Mouse (Mus musculus): ENCODE results near the gene Dnajc13. TPM values are rescaled to one million over a fixed set of nuclear protein-coding genes. Genes with fewer than 3 reads are reported as not detected.

Gene Dnajc13
- polyA plus RNA-seq (2015; fragmentation: Nextera tagmentation; extraction: Ambion mirVana), result 17.9 and 22.8 TPM in 2 replicates

GRCm38 (mm10) chr9:104262823-104263352, at the start of gene Dnajc13:
Dnajc13 (minus strand) TSS chr9:104262930.
- WGBS, result under 1% methylated on average over 50 of the region's 60 CpGs
- Histone ChIP-seq H3K27me3 (replicated peaks; ENCODE audit: control insufficient read depth, insufficient read depth, low read length) (no peaks in the 10 kb centered on the region), H3K4me1 (replicated peaks; ENCODE audit: control insufficient read depth, insufficient read depth, low read length) (peaks cover 16% of the 10 kb centered on the region), H3K9me3 (ENCODE audit: control insufficient read depth, low read length) (no peaks in the 10 kb centered on the region), H3K9ac (replicated peaks; ENCODE audit: low read depth, low read length) (peak within 1 kb of the TSS; percentile 85), H3K4me3 (replicated peaks; ENCODE audit: low read length) (peak within 1 kb of the TSS; percentile 80), H3K27ac (ENCODE audit: low read length) (peak within 1 kb of the TSS; percentile 83), H3K36me3 (ENCODE audit: control insufficient read depth, insufficient read depth) (no peaks in the 10 kb centered on the region), H3K4me2 (ENCODE audit: low read length) (peak within 1 kb of the TSS; percentile 90)
- ATAC-seq, result peak; percentile 98

- 13% methylated on average over 6 of the region's 6 CpGs for WGBS
- Histone ChIP-seq H3K4me3 (replicated peaks; ENCODE audit: low read length) (no peak overlapping the region), H3K36me3 (ENCODE audit: control insufficient read depth, insufficient read depth) (no peaks in the 10 kb centered on the region), H3K27ac (ENCODE audit: low read length) (no peak overlapping the region), H3K9ac (replicated peaks; ENCODE audit: low read depth, low read length) (no peak overlapping the region), H3K27me3 (replicated peaks; ENCODE audit: control insufficient read depth, insufficient read depth, low read length) (no peaks in the 10 kb centered on the region), H3K4me2 (ENCODE audit: low read length) (no peak overlapping the region), H3K9me3 (ENCODE audit: control insufficient read depth, low read length) (no peaks in the 10 kb centered on the region), H3K4me1 (replicated peaks; ENCODE audit: control insufficient read depth, insufficient read depth, low read length) (no peaks in the 10 kb centered on the region)
- ATAC-seq, result 0 out of 2 replicates have a peak, but pooled peaks have one; percentile 26
Observed at GRCm38 (mm10) chr9:104306734-104307133, 44.0 kb upstream of the Dnajc13 start.

DNA sequence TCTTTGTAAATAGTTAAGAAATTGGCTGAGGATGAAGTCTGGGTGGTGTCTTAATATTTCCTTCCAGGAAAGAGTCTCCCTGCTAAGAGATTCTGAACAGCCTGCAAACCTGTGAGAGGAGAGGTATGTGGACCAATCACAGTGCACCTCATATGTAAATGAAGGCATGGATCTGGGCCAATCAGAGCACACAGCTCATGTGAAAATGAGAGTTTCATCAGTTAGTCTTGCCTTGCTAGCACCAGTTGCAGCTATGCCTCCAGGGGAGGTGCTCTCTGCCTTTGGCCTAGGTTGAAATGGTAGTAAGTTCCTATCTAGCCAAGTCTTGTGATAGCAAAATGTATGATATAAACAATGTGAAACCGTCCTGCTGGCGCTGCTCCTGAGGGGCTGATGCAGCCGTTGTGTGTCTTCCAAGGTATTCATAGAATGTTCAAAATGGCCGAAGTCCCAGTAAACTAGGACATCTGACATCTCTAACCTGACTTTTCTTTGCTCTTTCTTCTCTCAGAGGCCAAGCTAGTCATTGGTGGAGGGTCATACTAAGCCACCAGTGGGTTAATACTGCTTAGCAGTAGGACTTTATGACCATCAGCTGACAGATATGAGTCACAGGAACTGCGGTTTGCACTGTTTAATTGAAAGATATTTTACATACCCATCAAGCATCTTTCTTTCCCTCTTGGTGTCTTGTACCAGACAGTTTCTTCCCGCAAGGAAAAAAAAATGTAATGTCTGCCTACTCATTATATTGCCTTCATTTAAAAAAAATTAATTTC, 42.8 kb upstream of the Dnajc13 start:
- H3K4me1 ChIP-seq (replicated peaks; ENCODE audit: control insufficient read depth, insufficient read depth, low read length), result no peaks in the 10 kb centered on the region
- H3K4me2 ChIP-seq (ENCODE audit: low read length), result no peak overlapping the region
- H3K9ac ChIP-seq (replicated peaks; ENCODE audit: low read depth, low read length), result no peak overlapping the region
- H3K27me3 ChIP-seq (replicated peaks; ENCODE audit: control insufficient read depth, insufficient read depth, low read length), result no peaks in the 10 kb centered on the region
- no peak for ATAC-seq
- H3K27ac ChIP-seq (ENCODE audit: low read length), result no peak overlapping the region
- no peak overlapping the region for H3K4me3 ChIP-seq (replicated peaks; ENCODE audit: low read length)
- no peaks in the 10 kb centered on the region for H3K36me3 ChIP-seq (ENCODE audit: control insufficient read depth, insufficient read depth)
- H3K9me3 ChIP-seq (ENCODE audit: control insufficient read depth, low read length), result no peaks in the 10 kb centered on the region
- WGBS, result 94% methylated on average over 6 of the region's 6 CpGs

GRCm38 (mm10) chr9:104304800-104305199, 42.1 kb upstream of the Dnajc13 start:
- Histone ChIP-seq H3K36me3 (ENCODE audit: control insufficient read depth, insufficient read depth) (no peaks in the 10 kb centered on the region), H3K4me3 (replicated peaks; ENCODE audit: low read length) (no peak overlapping the region), H3K4me1 (replicated peaks; ENCODE audit: control insufficient read depth, insufficient read depth, low read length) (no peaks in the 10 kb centered on the region), H3K27me3 (replicated peaks; ENCODE audit: control insufficient read depth, insufficient read depth, low read length) (no peaks in the 10 kb centered on the region), H3K9me3 (ENCODE audit: control insufficient read depth, low read length) (no peaks in the 10 kb centered on the region), H3K27ac (ENCODE audit: low read length) (no peak overlapping the region), H3K9ac (replicated peaks; ENCODE audit: low read depth, low read length) (no peak overlapping the region), H3K4me2 (ENCODE audit: low read length) (no peak overlapping the region)
- 84% methylated on average over 10 of the region's 10 CpGs for WGBS
- no peak for ATAC-seq

- no peak overlapping the region for H3K9ac ChIP-seq (replicated peaks; ENCODE audit: low read depth, low read length)
- H3K27me3 ChIP-seq (replicated peaks; ENCODE audit: control insufficient read depth, insufficient read depth, low read length), result no peaks in the 10 kb centered on the region
- no peak overlapping the region for H3K27ac ChIP-seq (ENCODE audit: low read length)
- H3K4me3 ChIP-seq (replicated peaks; ENCODE audit: low read length), result no peak overlapping the region
- ATAC-seq, result no peak
- 82% methylated on average over 4 of the region's 4 CpGs for WGBS
- H3K9me3 ChIP-seq (ENCODE audit: control insufficient read depth, low read length), result no peaks in the 10 kb centered on the region
- no peaks in the 10 kb centered on the region for H3K36me3 ChIP-seq (ENCODE audit: control insufficient read depth, insufficient read depth)
- no peaks in the 10 kb centered on the region for H3K4me1 ChIP-seq (replicated peaks; ENCODE audit: control insufficient read depth, insufficient read depth, low read length)
- H3K4me2 ChIP-seq (ENCODE audit: low read length), result no peak overlapping the region
Observed at GRCm38 (mm10) chr9:104304376-104304775, 41.6 kb upstream of the Dnajc13 start.

- Histone ChIP-seq H3K4me2 (ENCODE audit: low read length) (no peak overlapping the region), H3K4me1 (replicated peaks; ENCODE audit: control insufficient read depth, insufficient read depth, low read length) (no peaks in the 10 kb centered on the region), H3K27ac (ENCODE audit: low read length) (no peak overlapping the region), H3K4me3 (replicated peaks; ENCODE audit: low read length) (no peak overlapping the region), H3K27me3 (replicated peaks; ENCODE audit: control insufficient read depth, insufficient read depth, low read length) (no peaks in the 10 kb centered on the region), H3K9ac (replicated peaks; ENCODE audit: low read depth, low read length) (no peak overlapping the region), H3K36me3 (ENCODE audit: control insufficient read depth, insufficient read depth) (no peaks in the 10 kb centered on the region), H3K9me3 (ENCODE audit: control insufficient read depth, low read length) (no peaks in the 10 kb centered on the region)
- WGBS, result 83% methylated on average over 12 of the region's 12 CpGs
- no peak for ATAC-seq
Observed at GRCm38 (mm10) chr9:104300569-104300968, 37.8 kb upstream of the Dnajc13 start.

- Histone ChIP-seq H3K36me3 (ENCODE audit: control insufficient read depth, insufficient read depth) (no peaks in the 10 kb centered on the region), H3K4me3 (replicated peaks; ENCODE audit: low read length) (no peak overlapping the region), H3K27me3 (replicated peaks; ENCODE audit: control insufficient read depth, insufficient read depth, low read length) (no peaks in the 10 kb centered on the region), H3K9ac (replicated peaks; ENCODE audit: low read depth, low read length) (no peak overlapping the region), H3K27ac (ENCODE audit: low read length) (no peak overlapping the region), H3K4me1 (replicated peaks; ENCODE audit: control insufficient read depth, insufficient read depth, low read length) (no peaks in the 10 kb centered on the region), H3K4me2 (ENCODE audit: low read length) (no peak overlapping the region), H3K9me3 (ENCODE audit: control insufficient read depth, low read length) (no peaks in the 10 kb centered on the region)
- ATAC-seq, result no peak
- WGBS, result 85% methylated on average over 3 of the region's 3 CpGs
Observed at GRCm38 (mm10) chr9:104297041-104297440, 34.3 kb upstream of the Dnajc13 start.

GRCm38 (mm10) chr9:104284934-104285333, 22.2 kb upstream of the Dnajc13 start:
- no peak overlapping the region for H3K4me2 ChIP-seq (ENCODE audit: low read length)
- H3K36me3 ChIP-seq (ENCODE audit: control insufficient read depth, insufficient read depth), result no peaks in the 10 kb centered on the region
- no peaks in the 10 kb centered on the region for H3K9me3 ChIP-seq (ENCODE audit: control insufficient read depth, low read length)
- no peak for ATAC-seq
- WGBS, result 81% methylated on average over 6 of the region's 6 CpGs
- no peak overlapping the region for H3K4me3 ChIP-seq (replicated peaks; ENCODE audit: low read length)
- H3K27me3 ChIP-seq (replicated peaks; ENCODE audit: control insufficient read depth, insufficient read depth, low read length), result no peaks in the 10 kb centered on the region
- H3K9ac ChIP-seq (replicated peaks; ENCODE audit: low read depth, low read length), result no peak overlapping the region
- no peaks in the 10 kb centered on the region for H3K4me1 ChIP-seq (replicated peaks; ENCODE audit: control insufficient read depth, insufficient read depth, low read length)
- H3K27ac ChIP-seq (ENCODE audit: low read length), result no peak overlapping the region

DNA sequence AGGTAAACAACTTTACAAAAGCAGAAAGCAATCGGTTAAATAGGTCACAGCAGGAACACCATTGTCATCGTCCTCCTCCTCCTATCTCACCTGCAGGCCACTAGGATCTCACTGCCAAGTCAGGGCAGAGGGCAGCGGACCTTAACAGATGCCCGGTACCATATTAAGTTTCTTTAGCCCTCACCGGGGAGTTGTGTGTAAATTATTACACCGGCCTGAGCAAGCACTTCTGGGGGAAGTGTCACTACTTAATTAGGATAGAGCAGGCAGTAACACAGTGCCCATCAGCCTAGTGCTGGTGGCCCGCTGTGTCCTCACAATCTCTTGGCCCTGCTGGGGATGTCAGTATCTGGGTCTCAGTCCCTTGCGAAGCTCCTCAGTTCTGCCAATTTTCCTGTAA, 19.8 kb upstream of the Dnajc13 start:
- WGBS, result 19% methylated on average over 8 of the region's 8 CpGs
- Histone ChIP-seq H3K27me3 (replicated peaks; ENCODE audit: control insufficient read depth, insufficient read depth, low read length) (no peaks in the 10 kb centered on the region), H3K27ac (ENCODE audit: low read length) (no peak overlapping the region), H3K4me2 (ENCODE audit: low read length) (no peak overlapping the region), H3K36me3 (ENCODE audit: control insufficient read depth, insufficient read depth) (no peaks in the 10 kb centered on the region), H3K4me3 (replicated peaks; ENCODE audit: low read length) (no peak overlapping the region), H3K4me1 (replicated peaks; ENCODE audit: control insufficient read depth, insufficient read depth, low read length) (no peaks in the 10 kb centered on the region), H3K9me3 (ENCODE audit: control insufficient read depth, low read length) (no peaks in the 10 kb centered on the region), H3K9ac (replicated peaks; ENCODE audit: low read depth, low read length) (no peak overlapping the region)
- no peak for ATAC-seq

Data from forebrain, embryonic 16.5 days (tissue).